Mouse (Mus musculus): ENCODE measurements at regions not wholly inside any gene's neighbourhood (a gene's known extent, or its start where the extent isn't known, plus 50 kb on each side); places are given as distances from the start of the nearest gene placed in this dataset.

DNA sequence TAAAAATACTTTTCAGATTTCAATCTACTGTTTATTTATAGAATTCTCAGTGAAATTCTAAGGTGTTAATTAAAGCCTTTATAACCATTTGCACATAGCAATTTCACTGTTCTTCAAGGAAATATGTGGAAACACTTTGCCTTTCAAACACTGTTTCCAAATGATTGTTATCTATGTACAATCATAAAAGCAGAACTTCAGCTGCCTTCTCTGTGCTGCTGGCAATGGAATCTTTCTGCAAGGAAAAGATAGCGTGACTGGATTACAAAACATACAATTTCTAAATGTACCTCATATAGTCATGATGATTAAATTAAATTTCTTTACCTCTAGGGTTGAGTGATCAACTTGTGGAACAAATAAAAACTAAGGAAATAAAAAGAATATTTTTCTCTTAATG lies 326.2 kb downstream of the Kctd12 start:
- Histone ChIP-seq H3K27me3 (ENCODE audit: low read depth, poor library complexity, severe bottlenecking) (no peaks in the 10 kb centered on the region), H3K4me1 (no peaks in the 10 kb centered on the region), H3K36me3 (no peaks in the 10 kb centered on the region), H3K4me3 (no peak overlapping the region), H3K27ac (replicated peaks) (no peak overlapping the region), H3K9me3 (replicated peaks) (no peaks in the 10 kb centered on the region)
- WGBS = 82% methylated on average over 1 of the region's 1 CpGs
- no peak for DNase-seq (ENCODE audit: low spot score)

DNA sequence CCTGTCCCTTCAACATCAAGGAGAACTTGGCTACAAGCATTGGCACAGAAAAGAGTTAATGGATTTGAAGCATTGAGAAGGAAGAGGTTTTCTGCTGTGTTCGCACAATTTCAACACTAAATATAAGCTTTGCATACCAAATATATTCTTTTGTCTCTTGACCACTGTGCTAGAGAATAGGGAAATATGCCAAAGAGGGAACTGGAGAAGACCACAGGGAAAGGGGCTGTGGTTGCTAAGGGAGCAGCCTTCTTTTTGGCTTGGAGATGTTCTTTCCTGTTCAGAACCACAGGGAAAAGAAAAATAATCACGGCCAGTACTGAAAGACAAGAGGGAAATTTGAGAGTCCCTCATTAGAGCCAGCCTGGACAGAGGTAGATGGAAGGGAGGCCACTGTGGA lies 352.8 kb downstream of the Kctd12 start:
- H3K4me3 ChIP-seq = no peak overlapping the region
- H3K36me3 ChIP-seq = no peaks in the 10 kb centered on the region
- no peaks in the 10 kb centered on the region for H3K27me3 ChIP-seq (ENCODE audit: low read depth, poor library complexity, severe bottlenecking)
- no peak overlapping the region for H3K27ac ChIP-seq (replicated peaks)
- no peaks in the 10 kb centered on the region for H3K4me1 ChIP-seq
- H3K9me3 ChIP-seq (replicated peaks) = no peaks in the 10 kb centered on the region
- 81% methylated on average over 2 of the region's 2 CpGs for WGBS
- no peak for DNase-seq (ENCODE audit: low spot score)

DNA sequence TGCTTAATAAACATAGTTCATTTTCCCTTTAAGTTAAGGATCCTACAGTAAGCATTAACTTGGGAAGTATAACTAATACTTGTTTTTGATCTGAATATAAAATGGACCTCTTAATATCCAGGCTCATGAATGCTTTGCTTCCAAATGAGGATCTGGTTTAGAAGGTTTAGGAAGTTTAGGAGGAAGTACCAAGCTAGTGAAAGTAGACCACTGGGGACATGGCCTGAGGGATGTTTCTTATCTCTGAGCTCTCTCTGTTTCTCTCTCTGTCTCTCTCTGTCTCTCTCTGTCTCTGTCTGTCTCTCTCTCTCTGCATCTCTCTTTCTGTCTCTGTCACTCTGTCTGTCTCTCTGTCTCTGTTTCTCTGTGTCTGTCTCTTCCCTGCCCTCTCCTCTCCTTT lies 360.9 kb downstream of the Kctd12 start:
- no peaks in the 10 kb centered on the region for H3K9me3 ChIP-seq (replicated peaks)
- no peak for DNase-seq (ENCODE audit: low spot score)
- no peaks in the 10 kb centered on the region for H3K36me3 ChIP-seq
- no peak overlapping the region for H3K27ac ChIP-seq (replicated peaks)
- no peaks in the 10 kb centered on the region for H3K4me1 ChIP-seq
- no peaks in the 10 kb centered on the region for H3K27me3 ChIP-seq (ENCODE audit: low read depth, poor library complexity, severe bottlenecking)
- no peak overlapping the region for H3K4me3 ChIP-seq

DNA sequence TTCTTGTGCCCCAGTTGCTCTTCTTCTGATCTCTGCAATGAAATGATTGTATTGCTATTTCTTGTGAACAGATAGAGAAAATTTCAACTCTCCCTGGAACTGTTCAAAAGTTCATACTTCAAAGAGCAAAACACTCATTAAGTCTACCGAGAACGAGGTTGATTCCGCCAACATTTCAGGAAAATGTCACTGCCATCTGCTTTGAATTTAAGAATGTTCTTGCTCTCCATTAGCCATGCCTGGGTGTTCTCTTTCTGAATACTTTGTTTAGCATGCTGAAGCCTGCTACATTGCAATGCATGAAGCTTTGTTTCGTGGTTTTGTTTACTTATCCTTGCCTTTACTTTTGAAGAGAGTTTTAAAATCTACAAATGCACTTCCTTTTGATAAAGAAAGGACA lies 363.4 kb downstream of the Kctd12 start:
- H3K9me3 ChIP-seq (replicated peaks) = no peaks in the 10 kb centered on the region
- no peaks in the 10 kb centered on the region for H3K27me3 ChIP-seq (ENCODE audit: low read depth, poor library complexity, severe bottlenecking)
- no peak overlapping the region for H3K27ac ChIP-seq (replicated peaks)
- DNase-seq (ENCODE audit: low spot score) = no peak
- H3K4me1 ChIP-seq = no peaks in the 10 kb centered on the region
- 74% methylated on average over 4 of the region's 4 CpGs for WGBS
- no peaks in the 10 kb centered on the region for H3K36me3 ChIP-seq
- no peak overlapping the region for H3K4me3 ChIP-seq

DNA sequence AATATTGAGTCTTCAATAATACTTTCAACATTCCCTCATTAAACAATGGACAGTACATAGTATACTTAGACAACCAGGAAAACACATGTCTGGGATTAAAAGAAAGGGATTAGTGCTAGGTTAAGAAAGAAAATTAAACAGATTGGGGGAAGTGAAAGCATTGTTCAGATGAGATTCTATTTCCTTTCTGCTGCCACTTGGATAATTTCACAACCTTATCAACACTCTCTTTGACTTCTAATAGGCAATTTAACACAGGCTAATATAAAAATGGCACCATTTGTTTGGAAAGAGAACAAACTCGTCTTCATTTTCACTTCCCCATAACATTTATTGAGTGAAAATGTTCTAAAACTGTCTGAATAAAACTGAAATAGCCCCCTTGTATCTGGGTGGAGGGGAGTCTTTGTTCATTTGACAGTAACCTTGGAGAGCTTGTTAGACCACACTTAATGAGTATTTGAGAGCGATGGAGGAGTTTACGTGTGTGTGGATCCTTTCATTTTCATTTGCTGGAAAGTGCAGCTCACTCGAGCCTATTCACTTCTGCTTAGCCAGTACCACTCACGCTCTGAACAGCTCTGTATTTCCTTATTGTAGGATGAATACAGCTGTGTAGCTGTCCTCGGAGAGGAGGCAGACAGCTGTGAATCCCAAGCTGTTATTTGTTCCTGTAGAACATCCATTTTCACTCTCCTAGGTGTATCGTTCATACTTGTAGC lies 366.7 kb downstream of the Kctd12 start:
- DNase-seq (ENCODE audit: low spot score) = no peak
- 69% methylated on average over 7 of the region's 7 CpGs for WGBS
- no peaks in the 10 kb centered on the region for H3K4me1 ChIP-seq

DNA sequence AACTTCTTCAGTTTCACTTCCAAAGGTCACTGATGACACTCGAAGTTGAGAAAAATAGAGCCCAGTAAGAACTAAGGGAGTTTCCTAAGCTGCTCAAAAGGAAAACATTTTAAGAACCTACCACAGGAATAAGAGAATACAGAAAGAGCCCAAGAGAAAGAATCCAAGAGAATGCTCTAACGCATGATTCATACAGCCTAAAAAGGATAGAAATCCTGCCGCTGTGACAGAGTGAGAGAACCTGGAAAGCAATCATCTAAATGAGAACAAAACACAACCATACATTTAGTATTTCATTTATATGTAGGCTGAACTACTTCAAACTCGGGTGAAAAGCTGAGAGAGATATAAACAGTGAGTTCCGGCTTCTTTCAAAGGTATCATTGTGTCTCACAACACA lies 376.4 kb downstream of the Kctd12 start:
- WGBS = 93% methylated on average over 5 of the region's 5 CpGs
- no peaks in the 10 kb centered on the region for H3K27me3 ChIP-seq (ENCODE audit: low read depth, poor library complexity, severe bottlenecking)
- no peak for DNase-seq (ENCODE audit: low spot score)
- H3K4me3 ChIP-seq = no peak overlapping the region
- H3K9me3 ChIP-seq (replicated peaks) = no peaks in the 10 kb centered on the region
- no peak overlapping the region for H3K27ac ChIP-seq (replicated peaks)
- H3K36me3 ChIP-seq = no peaks in the 10 kb centered on the region
- no peaks in the 10 kb centered on the region for H3K4me1 ChIP-seq

More for the DNA sequence above, 366.7 kb downstream of the Kctd12 start:
- Histone ChIP-seq H3K9me3 (replicated peaks) (no peaks in the 10 kb centered on the region), H3K4me3 (no peak overlapping the region), H3K36me3 (no peaks in the 10 kb centered on the region), H3K27ac (replicated peaks) (no peak overlapping the region), H3K27me3 (ENCODE audit: low read depth, poor library complexity, severe bottlenecking) (no peaks in the 10 kb centered on the region)

DNA sequence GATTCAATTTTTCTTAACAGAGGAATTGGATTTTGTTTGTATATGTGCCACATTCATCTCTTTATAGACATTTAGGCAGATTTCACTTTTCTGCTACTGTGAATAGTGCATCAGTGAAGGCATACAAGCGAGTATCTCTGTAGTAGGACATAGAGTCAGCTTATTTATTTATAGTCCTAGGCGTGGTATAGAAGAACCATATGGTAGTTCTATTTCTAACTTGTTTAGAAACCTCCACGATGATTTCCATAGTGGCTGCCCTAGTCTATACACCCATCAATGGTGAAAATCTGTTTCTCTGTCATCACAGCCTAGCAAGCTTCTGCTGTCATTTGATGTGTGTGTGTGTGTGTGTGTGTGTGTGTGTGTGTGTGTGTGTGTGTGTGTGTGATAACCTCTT lies 387.6 kb downstream of the Kctd12 start:
- Histone ChIP-seq H3K27ac (replicated peaks) (no peak overlapping the region), H3K36me3 (no peaks in the 10 kb centered on the region), H3K4me1 (no peaks in the 10 kb centered on the region), H3K4me3 (no peak overlapping the region), H3K9me3 (replicated peaks) (no peaks in the 10 kb centered on the region), H3K27me3 (ENCODE audit: low read depth, poor library complexity, severe bottlenecking) (no peaks in the 10 kb centered on the region)
- DNase-seq (ENCODE audit: low spot score) = no peak
- 86% methylated on average over 3 of the region's 3 CpGs for WGBS

DNA sequence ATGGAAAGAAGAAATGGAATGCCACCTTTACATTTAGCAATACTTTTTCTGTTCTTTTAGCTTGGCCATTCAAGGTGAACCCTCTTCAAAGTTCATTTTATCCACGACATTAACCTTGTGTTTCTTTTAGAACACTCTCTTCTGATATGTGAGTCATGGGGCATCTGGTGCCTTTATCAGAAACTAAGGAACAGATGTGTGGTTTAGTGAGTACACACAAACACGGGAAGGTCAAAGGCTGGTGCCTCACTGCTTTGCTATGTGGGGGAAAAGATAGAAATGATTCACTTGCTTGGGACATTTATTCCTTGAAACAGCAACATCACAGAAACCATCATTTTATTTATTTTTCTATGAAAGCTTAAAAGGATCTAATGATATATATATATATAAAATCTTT lies 428.7 kb downstream of the Kctd12 start:
- H3K4me3 ChIP-seq = no peak overlapping the region
- no peak for DNase-seq (ENCODE audit: low spot score)
- H3K27me3 ChIP-seq (ENCODE audit: low read depth, poor library complexity, severe bottlenecking) = no peaks in the 10 kb centered on the region
- no peaks in the 10 kb centered on the region for H3K9me3 ChIP-seq (replicated peaks)
- no peaks in the 10 kb centered on the region for H3K4me1 ChIP-seq
- H3K36me3 ChIP-seq = no peaks in the 10 kb centered on the region
- H3K27ac ChIP-seq (replicated peaks) = no peak overlapping the region
- 75% methylated on average over 2 of the region's 2 CpGs for WGBS

DNA sequence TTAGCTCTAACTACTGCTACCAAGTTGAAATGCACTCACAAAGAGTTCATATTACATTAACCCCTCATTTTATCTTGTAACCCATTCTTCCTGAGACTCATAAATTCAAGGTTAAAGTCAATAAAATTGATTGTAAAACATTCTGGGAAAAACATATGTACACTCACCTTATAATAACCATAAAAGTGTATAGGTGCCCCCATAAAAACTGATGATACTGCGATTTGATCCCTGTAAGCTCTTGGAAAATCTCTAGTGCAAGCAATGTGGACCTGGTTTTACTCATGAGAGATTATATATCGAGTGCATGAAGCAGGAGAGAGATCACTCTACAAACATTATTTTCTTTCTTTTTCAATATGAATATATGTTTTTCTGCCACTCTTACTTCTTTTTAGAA lies 429.8 kb downstream of the Kctd12 start:
- H3K27ac ChIP-seq (replicated peaks) = no peak overlapping the region
- WGBS = 89% methylated on average over 2 of the region's 2 CpGs
- no peaks in the 10 kb centered on the region for H3K36me3 ChIP-seq
- no peaks in the 10 kb centered on the region for H3K9me3 ChIP-seq (replicated peaks)
- no peaks in the 10 kb centered on the region for H3K4me1 ChIP-seq
- no peaks in the 10 kb centered on the region for H3K27me3 ChIP-seq (ENCODE audit: low read depth, poor library complexity, severe bottlenecking)
- no peak for DNase-seq (ENCODE audit: low spot score)
- H3K4me3 ChIP-seq = no peak overlapping the region

DNA sequence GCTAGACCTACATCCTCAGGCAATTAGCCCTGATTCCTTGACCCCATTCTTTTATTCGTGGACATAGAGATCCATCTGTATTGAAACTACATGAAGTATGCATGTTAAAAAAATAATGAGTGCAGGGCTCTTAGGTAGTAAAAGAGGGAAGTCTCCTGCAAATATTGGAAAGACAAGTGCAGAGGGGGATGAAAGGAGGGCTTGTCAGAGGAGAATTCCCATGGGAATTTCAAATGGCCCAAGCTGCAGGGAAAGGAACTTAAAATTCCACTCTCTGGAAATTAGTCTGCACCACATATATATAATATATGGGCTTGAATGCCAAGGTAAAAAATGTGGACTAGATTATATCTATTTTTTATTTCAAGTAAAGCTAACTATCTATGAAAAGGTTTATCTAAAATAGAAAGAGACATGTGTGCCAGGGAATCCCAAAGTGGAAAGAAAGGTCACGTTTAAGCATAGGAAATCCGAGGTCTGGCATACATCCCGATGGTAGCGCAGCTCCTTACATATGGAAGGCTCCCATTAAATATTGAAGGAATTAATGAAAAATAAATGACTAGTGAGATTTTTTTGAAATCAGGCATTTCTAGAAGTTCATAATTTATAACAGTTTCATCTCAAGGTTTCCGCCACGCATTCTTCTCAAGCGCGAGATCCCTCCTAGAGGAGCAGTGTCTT lies 457.4 kb downstream of the Kctd12 start:
- 95% methylated on average over 9 of the region's 9 CpGs for WGBS

DNA sequence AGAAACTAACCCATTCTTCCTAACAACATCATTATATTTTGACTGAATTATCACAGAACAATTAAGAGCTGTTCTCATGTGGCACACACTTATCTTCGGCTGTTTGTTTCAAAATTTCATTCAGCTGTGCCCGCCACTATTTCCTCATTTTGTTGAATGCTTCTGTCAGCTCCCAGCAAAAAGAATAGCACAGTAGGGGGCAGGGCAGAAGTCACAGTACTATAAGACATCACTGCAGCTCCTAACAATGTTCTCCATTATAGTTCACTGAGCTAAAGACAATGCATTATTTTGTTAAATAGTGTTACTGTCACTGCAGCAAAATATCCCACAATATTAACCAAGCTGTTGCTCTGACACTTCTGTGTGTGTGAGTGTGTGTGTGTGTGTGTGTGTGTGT lies 465.7 kb downstream of the Kctd12 start:
- 12% methylated on average over 2 of the region's 2 CpGs for WGBS
- Histone ChIP-seq H3K9me3 (replicated peaks) (no peaks in the 10 kb centered on the region), H3K4me1 (peaks cover 7% of the 10 kb centered on the region), H3K27ac (replicated peaks) (no peak overlapping the region), H3K4me3 (no peak overlapping the region), H3K36me3 (no peaks in the 10 kb centered on the region), H3K27me3 (ENCODE audit: low read depth, poor library complexity, severe bottlenecking) (no peaks in the 10 kb centered on the region)
- no peak for DNase-seq (ENCODE audit: low spot score)

More for the DNA sequence above, 457.4 kb downstream of the Kctd12 start:
- Histone ChIP-seq H3K4me1 (no peaks in the 10 kb centered on the region), H3K27ac (replicated peaks) (no peak overlapping the region), H3K9me3 (replicated peaks) (no peaks in the 10 kb centered on the region), H3K4me3 (no peak overlapping the region), H3K36me3 (no peaks in the 10 kb centered on the region), H3K27me3 (ENCODE audit: low read depth, poor library complexity, severe bottlenecking) (no peaks in the 10 kb centered on the region)
- no peak for DNase-seq (ENCODE audit: low spot score)

DNA sequence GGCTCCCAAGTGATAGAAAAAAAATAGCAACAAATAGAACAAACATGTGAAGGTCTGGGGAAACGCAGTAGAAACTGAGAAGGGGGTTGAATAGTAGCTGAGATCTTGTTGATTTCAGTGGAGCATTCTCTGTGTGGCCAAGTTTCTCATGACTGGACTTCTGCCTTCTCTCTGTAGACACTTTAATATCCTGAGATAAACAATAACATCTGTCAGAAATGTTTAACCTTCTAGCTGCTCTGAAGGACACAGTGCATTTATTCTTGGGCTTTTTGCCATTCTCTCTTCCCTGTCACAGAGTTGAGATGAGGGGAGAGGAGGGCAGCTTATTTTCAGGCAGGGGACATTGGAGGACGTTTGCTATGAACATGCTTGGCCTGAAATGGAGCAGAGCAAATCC lies 467.9 kb downstream of the Kctd12 start:
- H3K36me3 ChIP-seq = no peaks in the 10 kb centered on the region
- no peaks in the 10 kb centered on the region for H3K27me3 ChIP-seq (ENCODE audit: low read depth, poor library complexity, severe bottlenecking)
- H3K4me3 ChIP-seq = no peak overlapping the region
- no peak overlapping the region for H3K27ac ChIP-seq (replicated peaks)
- 67% methylated on average over 2 of the region's 2 CpGs for WGBS
- no peaks in the 10 kb centered on the region for H3K9me3 ChIP-seq (replicated peaks)
- no peak for DNase-seq (ENCODE audit: low spot score)
- peaks cover 7% of the 10 kb centered on the region for H3K4me1 ChIP-seq

DNA sequence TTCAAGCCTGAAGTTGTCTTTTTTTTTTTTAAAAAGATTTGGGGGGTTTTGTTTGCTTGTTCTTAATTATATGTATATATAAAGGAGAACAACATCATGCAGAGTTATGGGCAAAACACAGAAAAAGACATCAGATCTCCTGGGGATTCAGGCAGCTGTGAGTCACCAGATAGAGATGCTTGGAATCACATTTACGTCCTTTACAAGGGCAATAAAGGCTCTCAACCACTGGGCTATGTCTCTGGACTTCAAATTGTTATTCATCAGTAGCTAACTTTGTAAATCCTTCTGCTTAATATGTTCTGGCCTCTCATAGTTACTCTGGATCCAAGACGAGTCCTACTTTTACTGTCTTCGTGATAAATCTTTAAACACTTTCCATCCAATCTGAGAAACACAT lies 469.8 kb downstream of the Kctd12 start:
- H3K9me3 ChIP-seq (replicated peaks) = no peaks in the 10 kb centered on the region
- 86% methylated on average over 3 of the region's 3 CpGs for WGBS
- H3K4me1 ChIP-seq = peaks cover 7% of the 10 kb centered on the region
- no peaks in the 10 kb centered on the region for H3K36me3 ChIP-seq
- no peak for DNase-seq (ENCODE audit: low spot score)
- H3K27ac ChIP-seq (replicated peaks) = no peak overlapping the region
- H3K4me3 ChIP-seq = no peak overlapping the region
- H3K27me3 ChIP-seq (ENCODE audit: low read depth, poor library complexity, severe bottlenecking) = no peaks in the 10 kb centered on the region

Data from midbrain, embryonic 10.5 days (tissue).